Mouse (Mus musculus) liver, adult 2 months (tissue): Measurements from ENCODE around the gene Kif6. TPM values are rescaled to one million over a fixed set of nuclear protein-coding genes. Genes with fewer than 3 reads are reported as not detected.
A peak's percentile ranks its signal among the peaks of the same experiment; 100 is the strongest.

Experiments
- DNase-seq: peaks from one replicate; pipeline ENCODE4 v3.0.0-alpha.2; 2011; ENCODE audit warnings: low read depth, low spot score; ENCODE audit errors: extremely low read depth
- H3K27ac ChIP-seq: fragments of 200-500 bp; replicated peaks from 2 replicates; pipeline ENCODE4 v1.5.1; 2012; ENCODE audit warnings: low read depth, mild to moderate bottlenecking, control low read depth, inconsistent platforms, low read length; ENCODE audit not compliant: insufficient read depth
- H3K27me3 ChIP-seq: fragments of 200-500 bp; 2 replicates; pipeline ENCODE4 v1.6.1; 2012; ENCODE audit warnings: mild to moderate bottlenecking, moderate library complexity, low read length, inconsistent platforms; ENCODE audit not compliant: control insufficient read depth, insufficient read depth
- H3K36me3 ChIP-seq: fragments of 200-500 bp; 2 replicates; pipeline ENCODE4 v1.6.1; 2012; ENCODE audit warnings: low read length, inconsistent platforms; ENCODE audit not compliant: control insufficient read depth, insufficient read depth
- H3K4me1 ChIP-seq: fragments of 200-500 bp; 2 replicates; pipeline ENCODE4 v1.6.1; 2011; ENCODE audit warnings: low read length; ENCODE audit not compliant: control insufficient read depth, insufficient read depth
- H3K4me3 ChIP-seq: fragments of 200-500 bp; 2 replicates; pipeline ENCODE4 v1.5.1; 2011; ENCODE audit warnings: low read depth, mild to moderate bottlenecking, control low read depth, low read length, moderate library complexity; ENCODE audit not compliant: insufficient read depth
- H3K79me2 ChIP-seq: fragments of 200-500 bp; 2 replicates; pipeline ENCODE4 v1.6.1; 2012; ENCODE audit warnings: inconsistent platforms, mild to moderate bottlenecking, low read length, moderate library complexity; ENCODE audit not compliant: control insufficient read depth, insufficient read depth
- H3K9ac ChIP-seq: fragments of 200-500 bp; 2 replicates; pipeline ENCODE4 v1.6.1; 2012; ENCODE audit warnings: low read depth, mild to moderate bottlenecking, control low read depth, inconsistent platforms, low read length
- CTCF ChIP-seq: fragments of 200-500 bp; IDR thresholded peaks from 2 replicates; pipeline ENCODE4 v1.5.1; 2011; ENCODE audit warnings: low read depth, low read length, control low read depth
- POLR2A ChIP-seq: fragments of 200-500 bp; IDR thresholded peaks from 2 replicates; pipeline ENCODE4 v1.6.1; 2011; ENCODE audit warnings: low read length, control low read depth; ENCODE audit not compliant: insufficient read depth; ENCODE audit errors: extremely low read depth
- WGBS: fragments of 180-500 bp; shearing (Covaris S2); methylation state at CpG from one replicate; pipeline ENCODE4 v1.1.7; 2018; 5-methylcytosine and 5-hydroxymethylcytosine counted together
- polyA plus RNA-seq: library from polyadenylated mRNA; depleted of rRNA; stranded (reverse); fragments of >200 nt; gene quantifications from 2 replicates; pipeline ENCODE4 v1.2.3, GENCODE M21; 2012
- total RNA-seq: library from RNA; depleted of rRNA; stranded (reverse); fragments of >200 nt; gene quantifications from 2 replicates; pipeline ENCODE4 v1.2.3, GENCODE M21; 2014

Gene Kif6
- total and polyA plus RNA-seq, 2 experiments: not detected

- DNase-seq: no peak
- H3K4me3 ChIP-seq: no peak overlapping the region
- H3K9ac ChIP-seq: no peak overlapping the region
- no peaks in the 10 kb centered on the region for H3K4me1 ChIP-seq
- WGBS: 78% methylated on average over 16 of the region's 16 CpGs
- no peaks in the 10 kb centered on the region for H3K36me3 ChIP-seq
- TF ChIP-seq POLR2A (no peak), CTCF (no peak)
- H3K27ac ChIP-seq: no peak overlapping the region
- no peaks in the 10 kb centered on the region for H3K79me2 ChIP-seq
- H3K27me3 ChIP-seq: no peaks in the 10 kb centered on the region
Measured at GRCm38 (mm10) chr17:49890861-49891260, 275.9 kb downstream of the Kif6 start.

DNA sequence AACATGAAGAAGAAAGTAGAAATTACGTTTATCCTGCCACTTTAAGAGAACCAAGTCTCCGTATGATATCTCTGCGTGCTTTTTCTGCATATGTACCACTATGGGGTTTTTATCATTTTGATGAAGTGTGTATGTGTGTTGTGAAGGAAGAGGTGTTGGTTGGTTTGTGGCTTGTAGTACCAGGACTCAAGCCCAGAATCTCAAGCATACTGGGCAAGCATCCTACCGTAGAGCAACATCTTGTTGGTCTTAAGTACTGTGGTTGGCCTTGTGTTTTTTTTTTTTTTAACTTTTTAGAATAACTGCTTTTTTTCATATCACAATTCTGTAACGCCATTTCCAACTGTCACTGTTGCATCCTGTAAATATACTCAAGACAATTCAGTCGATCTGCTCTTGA is 277.5 kb downstream of the Kif6 start:
- Histone ChIP-seq H3K27me3 (no peaks in the 10 kb centered on the region), H3K27ac (no peak overlapping the region), H3K4me3 (no peak overlapping the region), H3K9ac (no peak overlapping the region), H3K4me1 (no peaks in the 10 kb centered on the region), H3K36me3 (no peaks in the 10 kb centered on the region), H3K79me2 (no peaks in the 10 kb centered on the region)
- no peak for DNase-seq
- 79% methylated on average over 6 of the region's 6 CpGs for WGBS
- TF ChIP-seq POLR2A (no peak), CTCF (no peak)

DNA sequence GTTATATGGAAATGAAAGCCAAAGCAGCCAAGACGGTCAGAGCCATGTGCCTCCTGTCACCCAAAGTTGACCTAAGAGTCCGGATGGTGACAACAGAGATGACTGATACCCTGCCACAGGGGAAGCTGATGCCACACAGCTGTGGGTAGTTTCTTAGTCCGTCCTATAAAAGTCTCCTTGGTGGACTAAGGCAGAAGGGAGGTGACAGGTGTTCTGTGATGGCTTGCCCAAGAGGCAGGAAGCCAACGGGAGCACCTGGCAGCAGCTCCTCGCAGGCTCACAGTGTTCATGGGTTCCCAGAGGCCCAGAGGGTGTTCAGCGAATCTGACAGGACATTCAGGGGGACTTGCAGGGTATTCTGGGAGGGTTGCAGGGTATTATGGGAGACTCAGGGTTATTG is 279.5 kb downstream of the Kif6 start:
- Histone ChIP-seq H3K27ac (no peak overlapping the region), H3K9ac (no peak overlapping the region), H3K4me3 (no peak overlapping the region), H3K4me1 (no peaks in the 10 kb centered on the region), H3K79me2 (no peaks in the 10 kb centered on the region), H3K36me3 (no peaks in the 10 kb centered on the region), H3K27me3 (no peaks in the 10 kb centered on the region)
- no peak for TF ChIP-seq POLR2A
- no peak for TF ChIP-seq CTCF
- no peak for DNase-seq
- 79% methylated on average over 6 of the region's 6 CpGs for WGBS

DNA sequence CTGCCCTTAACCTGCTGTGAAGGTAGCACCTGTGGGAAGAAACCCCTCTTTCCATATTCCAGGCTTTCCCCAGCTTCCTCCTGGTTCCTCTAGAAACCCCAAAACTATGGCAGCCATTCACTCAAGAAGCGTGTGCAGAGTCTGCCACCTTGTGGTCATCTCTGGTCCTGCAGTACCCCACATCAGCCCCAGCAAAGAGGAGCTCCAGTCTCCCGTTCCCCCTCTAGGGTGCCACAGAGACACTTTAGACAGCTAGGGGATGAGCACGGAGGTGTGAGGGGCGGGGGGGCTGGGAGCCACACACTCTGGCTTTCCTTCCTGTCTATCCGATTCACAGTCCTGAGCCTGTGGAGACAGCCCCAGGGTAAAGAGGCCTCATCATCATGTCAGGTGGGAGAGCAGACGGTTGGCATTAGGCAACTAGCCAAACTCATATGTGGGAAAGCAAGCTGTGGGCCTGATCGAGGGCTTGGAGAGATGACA is 284.0 kb downstream of the Kif6 start:
- peak; percentile 27 for DNase-seq
- Histone ChIP-seq H3K27me3 (no peaks in the 10 kb centered on the region), H3K27ac (no peak overlapping the region), H3K4me3 (no peak overlapping the region), H3K79me2 (no peaks in the 10 kb centered on the region), H3K9ac (no peak overlapping the region), H3K4me1 (no peaks in the 10 kb centered on the region), H3K36me3 (no peaks in the 10 kb centered on the region)
- 18% methylated on average over 7 of the region's 7 CpGs for WGBS
- peak; percentile 88 for TF ChIP-seq CTCF
- no peak for TF ChIP-seq POLR2A

- no peak for DNase-seq
- TF ChIP-seq CTCF: no peak
- 86% methylated on average over 7 of the region's 7 CpGs for WGBS
Measured at GRCm38 (mm10) chr17:49902613-49903012, 287.7 kb downstream of the Kif6 start.

DNA sequence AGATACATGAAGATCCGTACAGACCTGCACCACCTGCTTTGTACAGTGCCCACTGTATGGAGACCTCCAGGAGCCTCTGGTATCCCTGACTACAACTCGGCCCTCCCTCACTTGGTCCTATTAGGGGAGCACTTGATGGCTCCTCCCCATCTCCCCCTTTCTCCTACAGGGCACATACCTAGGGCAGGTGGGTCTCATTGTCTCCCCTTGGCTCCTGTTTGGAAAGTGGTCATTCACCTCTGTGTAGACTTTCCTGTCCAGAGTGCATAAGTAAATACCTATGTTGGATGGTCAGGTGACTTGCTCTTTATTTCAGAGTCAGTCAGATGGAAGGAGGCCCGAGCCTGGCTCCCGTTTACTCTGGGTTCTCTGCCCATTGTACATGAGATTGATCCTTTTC is 308.5 kb downstream of the Kif6 start:
- Histone ChIP-seq H3K79me2 (no peaks in the 10 kb centered on the region), H3K4me3 (no peak overlapping the region), H3K4me1 (no peaks in the 10 kb centered on the region), H3K27me3 (no peaks in the 10 kb centered on the region), H3K27ac (no peak overlapping the region), H3K36me3 (no peaks in the 10 kb centered on the region), H3K9ac (no peak overlapping the region)
- TF ChIP-seq CTCF (no peak), POLR2A (no peak)
- WGBS: 66% methylated on average over 4 of the region's 4 CpGs
- DNase-seq: no peak

More at GRCm38 (mm10) chr17:49902613-49903012, 287.7 kb downstream of the Kif6 start:
- Histone ChIP-seq H3K4me1 (no peaks in the 10 kb centered on the region), H3K36me3 (no peaks in the 10 kb centered on the region), H3K27me3 (no peaks in the 10 kb centered on the region), H3K4me3 (no peak overlapping the region), H3K27ac (no peak overlapping the region), H3K9ac (no peak overlapping the region), H3K79me2 (no peaks in the 10 kb centered on the region)
